Comparison of ENCODE assay signal across 12 mouse cellular contexts in genomic region chr13:51051016-51051415, GRCm38 (mm10).
"Had no signal": no experiment of that assay in that cellular context is flagged by ENCODE, and none has a peak within 500 bp of the region (broad histone marks: within the 10 kb centered on the region; RNA-seq: fewer than 3 reads in every experiment).

No protein-coding gene starts in this region.

- DNase-seq: left cerebral cortex, postnatal 4 days; liver; liver, embryonic 13.5 days; liver, postnatal 0 days; lung, adult 18-20 months; lung, adult 2 months; lung, embryonic 14.5 days; lung, postnatal 10 days; lung, postnatal 14 days; lung, postnatal 36 days; lung, postnatal 4 days; midbrain, embryonic 14.5 days had no signal
